Mouse (Mus musculus) urinary bladder, adult 2 months (tissue): ENCODE measurements around the gene Map6d1. TPM values are rescaled to one million over a fixed set of nuclear protein-coding genes. Genes with fewer than 3 reads are reported as not detected.

ENCODE experiments used
- DNase-seq: peaks from one replicate; pipeline ENCODE4 v3.0.0; 2022; ENCODE audit warnings: low spot score
- polyA plus RNA-seq: library from polyadenylated mRNA; depleted of rRNA; stranded (reverse); fragments of >200 nt; gene quantifications from 2 replicates; pipeline ENCODE4 v1.2.3, GENCODE M21; 2012; rRNA removed

The Map6d1 gene
- polyA plus RNA-seq, 1 experiment, result 0.51 TPM

DNA sequence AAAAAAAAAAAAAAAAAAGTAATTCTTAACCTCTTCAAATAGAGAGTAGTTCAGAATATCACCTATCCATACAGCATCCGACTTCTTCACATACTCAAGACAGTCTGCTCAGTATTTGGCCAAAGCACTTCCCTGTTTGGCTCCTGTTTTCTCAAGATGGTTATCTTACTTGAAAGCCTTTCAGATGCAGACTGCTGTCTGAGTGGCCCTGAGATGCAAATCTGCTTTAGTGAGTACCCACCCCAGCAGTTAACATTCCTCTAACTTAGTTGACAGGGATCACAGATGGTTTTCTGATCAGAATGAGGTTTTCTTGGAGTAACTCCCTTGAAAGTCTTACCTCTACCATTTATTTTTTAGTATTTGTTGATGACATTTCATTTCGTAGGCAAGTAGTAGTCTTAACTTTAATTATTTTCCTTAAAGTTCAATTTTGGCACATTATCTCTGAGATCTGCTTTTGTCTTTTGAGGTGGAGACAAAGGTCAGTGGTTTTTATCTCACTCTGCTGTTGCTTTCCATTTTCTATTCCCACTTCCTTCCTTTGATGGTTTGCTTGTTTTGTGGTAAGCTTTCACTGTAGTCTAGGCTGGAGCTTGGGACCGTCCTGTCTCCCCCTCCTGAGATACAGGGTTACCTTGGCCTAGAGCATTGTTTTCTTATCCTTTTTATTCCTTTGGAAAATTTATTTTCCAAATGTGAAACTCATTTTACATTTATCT lies 49.8 kb downstream of the Map6d1 start:
- no peak for DNase-seq

DNA sequence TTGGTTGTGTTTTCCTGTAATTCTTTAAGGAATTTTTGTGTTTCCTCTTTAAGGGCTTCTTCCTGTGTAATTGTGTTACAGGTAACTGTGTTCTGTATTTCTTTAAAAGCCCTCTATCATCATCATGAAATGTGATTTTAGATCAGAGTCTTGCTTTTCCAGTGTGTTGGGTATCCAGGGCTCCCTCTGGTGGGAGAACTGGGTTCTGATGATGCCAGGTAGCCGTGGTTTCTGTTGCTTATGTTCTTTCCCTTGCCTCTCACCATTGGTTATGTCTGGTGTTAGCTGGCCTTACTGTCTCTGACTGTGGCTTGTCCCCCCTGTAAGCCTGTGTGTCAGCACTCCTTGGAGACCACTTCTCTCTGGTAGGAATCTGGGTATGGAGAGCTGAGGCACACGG lies 55.8 kb downstream of the Map6d1 start:
- no peak for DNase-seq

Other genes starting within 250 kb of the Map6d1 start
- 31.8 and 39.7 TPM in 2 replicates for gene Klhl24, start 143.8 kb downstream of the Map6d1 start, polyA plus RNA-seq
- 24.2 and 25.0 TPM in 2 replicates for gene Yeats2, start 100.3 kb downstream of the Map6d1 start, polyA plus RNA-seq
- gene Parl, start 61.0 kb upstream of the Map6d1 start, polyA plus RNA-seq, result 70.4 and 71.6 TPM in 2 replicates
- gene Cyp2ab1, start 84.0 kb upstream of the Map6d1 start, polyA plus RNA-seq, result 0.41 and 0.62 TPM in 2 replicates
- 128 and 170 TPM in 2 replicates for gene Abcc5, start 185.0 kb upstream of the Map6d1 start, polyA plus RNA-seq